Mouse (Mus musculus): ENCODE measurements at regions not wholly inside any gene's neighbourhood (a gene's known extent, or its start where the extent isn't known, plus 50 kb on each side); places are given as distances from the start of the nearest gene placed in this dataset.
A peak's percentile ranks its signal among the peaks of the same experiment; 100 is the strongest.

GRCm38 (mm10) chr15:40223272-40223671 lies 89.1 kb downstream of the 9330182O14Rik start:
- H3K4me2 ChIP-seq (ENCODE audit: low read length), result no peak overlapping the region
- no peak overlapping the region for H3K9ac ChIP-seq (ENCODE audit: low read depth, low read length)
- 92% methylated on average over 3 of the region's 3 CpGs for WGBS
- TF ChIP-seq CTCF (IDR thresholded peaks at IDR 0.05; ENCODE audit: low read depth), result peak; percentile 31
- no peaks in the 10 kb centered on the region for H3K36me3 ChIP-seq (ENCODE audit: insufficient read depth, low read length)
- no peak overlapping the region for H3K27ac ChIP-seq
- H3K4me1 ChIP-seq (replicated peaks; ENCODE audit: insufficient read depth, low read length), result no peaks in the 10 kb centered on the region
- no peaks in the 10 kb centered on the region for H3K27me3 ChIP-seq (ENCODE audit: insufficient read depth, low read length)
- H3K9me3 ChIP-seq (replicated peaks; ENCODE audit: low read length), result no peaks in the 10 kb centered on the region
- DNase-seq (ENCODE audit: low spot score) (no peak), ATAC-seq (replicated peaks; ENCODE audit: low FRiP score, low read depth) (no peak)
- no peak overlapping the region for H3K4me3 ChIP-seq (replicated peaks; ENCODE audit: low read depth, low read length)

DNA sequence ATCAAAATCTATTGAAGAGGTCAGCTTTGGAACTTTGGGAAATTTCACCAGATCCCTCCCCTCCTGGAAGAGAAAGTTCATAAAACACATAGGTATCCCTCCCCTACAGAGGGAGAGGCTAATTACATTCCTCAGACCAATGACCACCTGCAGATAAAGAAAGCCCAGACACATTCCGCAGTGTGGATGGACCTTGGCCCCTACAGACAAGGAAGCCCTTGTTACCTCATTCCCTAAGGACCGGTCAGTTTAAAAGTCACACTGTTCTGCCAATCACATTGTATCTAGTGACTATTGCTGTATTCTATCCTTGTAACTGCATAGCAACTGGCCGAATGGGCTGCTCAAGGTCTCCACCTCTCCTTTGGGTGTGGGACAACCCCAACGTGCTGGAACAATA lies 107.6 kb downstream of the 9330182O14Rik start:
- Histone ChIP-seq H3K27ac (no peak overlapping the region), H3K27me3 (ENCODE audit: insufficient read depth, low read length) (no peaks in the 10 kb centered on the region), H3K36me3 (ENCODE audit: insufficient read depth, low read length) (no peaks in the 10 kb centered on the region), H3K9me3 (replicated peaks; ENCODE audit: low read length) (no peaks in the 10 kb centered on the region), H3K4me1 (replicated peaks; ENCODE audit: insufficient read depth, low read length) (no peaks in the 10 kb centered on the region), H3K9ac (ENCODE audit: low read depth, low read length) (no peak overlapping the region), H3K4me3 (replicated peaks; ENCODE audit: low read depth, low read length) (no peak overlapping the region), H3K4me2 (ENCODE audit: low read length) (no peak overlapping the region)
- ATAC-seq (replicated peaks; ENCODE audit: low FRiP score, low read depth), result no peak
- TF ChIP-seq CTCF (IDR thresholded peaks at IDR 0.05; ENCODE audit: low read depth), result no peak
- 65% methylated on average over 4 of the region's 4 CpGs for WGBS
- no peak for DNase-seq (ENCODE audit: low spot score)

GRCm38 (mm10) chr15:40248966-40249365 lies 114.8 kb downstream of the 9330182O14Rik start:
- Histone ChIP-seq H3K27me3 (ENCODE audit: insufficient read depth, low read length) (no peaks in the 10 kb centered on the region), H3K4me3 (replicated peaks; ENCODE audit: low read depth, low read length) (no peak overlapping the region), H3K27ac (no peak overlapping the region), H3K9ac (ENCODE audit: low read depth, low read length) (no peak overlapping the region), H3K4me1 (replicated peaks; ENCODE audit: insufficient read depth, low read length) (0 out of 2 replicates have a peak, but pooled peaks cover 4% of the 10 kb centered on the region), H3K9me3 (replicated peaks; ENCODE audit: low read length) (no peaks in the 10 kb centered on the region), H3K4me2 (ENCODE audit: low read length) (no peak overlapping the region), H3K36me3 (ENCODE audit: insufficient read depth, low read length) (no peaks in the 10 kb centered on the region)
- no peak for TF ChIP-seq CTCF (IDR thresholded peaks at IDR 0.05; ENCODE audit: low read depth)
- ATAC-seq (replicated peaks; ENCODE audit: low FRiP score, low read depth) (no peak), DNase-seq (ENCODE audit: low spot score) (no peak)
- WGBS, result 57% methylated on average over 4 of the region's 4 CpGs

- Histone ChIP-seq H3K4me3 (replicated peaks; ENCODE audit: low read depth, low read length) (no peak overlapping the region), H3K4me1 (replicated peaks; ENCODE audit: insufficient read depth, low read length) (no peaks in the 10 kb centered on the region; the same call in 1 of the 2 replicates), H3K4me2 (ENCODE audit: low read length) (no peak overlapping the region), H3K36me3 (ENCODE audit: insufficient read depth, low read length) (no peaks in the 10 kb centered on the region), H3K27ac (no peak overlapping the region), H3K9ac (ENCODE audit: low read depth, low read length) (no peak overlapping the region), H3K27me3 (ENCODE audit: insufficient read depth, low read length) (no peaks in the 10 kb centered on the region), H3K9me3 (replicated peaks; ENCODE audit: low read length) (no peaks in the 10 kb centered on the region)
- WGBS, result 48% methylated on average over 5 of the region's 5 CpGs
- ATAC-seq (replicated peaks; ENCODE audit: low FRiP score, low read depth) (no peak), DNase-seq (ENCODE audit: low spot score) (no peak)
- no peak for TF ChIP-seq CTCF (IDR thresholded peaks at IDR 0.05; ENCODE audit: low read depth)
Observed at GRCm38 (mm10) chr15:40259433-40259832, 125.3 kb downstream of the 9330182O14Rik start.

- H3K4me2 ChIP-seq (ENCODE audit: low read length), result no peak overlapping the region
- ATAC-seq (replicated peaks; ENCODE audit: low FRiP score, low read depth), result no peak
- no peak overlapping the region for H3K9ac ChIP-seq (ENCODE audit: low read depth, low read length)
- H3K4me3 ChIP-seq (replicated peaks; ENCODE audit: low read depth, low read length), result no peak overlapping the region
- DNase-seq (ENCODE audit: low spot score), result no peak
- no peak for TF ChIP-seq CTCF (IDR thresholded peaks at IDR 0.05; ENCODE audit: low read depth)
- 75% methylated on average over 1 of the region's 1 CpGs for WGBS
- H3K27me3 ChIP-seq (ENCODE audit: insufficient read depth, low read length), result no peaks in the 10 kb centered on the region
- no peak overlapping the region for H3K27ac ChIP-seq
- H3K9me3 ChIP-seq (replicated peaks; ENCODE audit: low read length), result no peaks in the 10 kb centered on the region
- H3K4me1 ChIP-seq (replicated peaks; ENCODE audit: insufficient read depth, low read length), result no peaks in the 10 kb centered on the region
- H3K36me3 ChIP-seq (ENCODE audit: insufficient read depth, low read length), result no peaks in the 10 kb centered on the region
Observed at GRCm38 (mm10) chr15:40279021-40279420, 144.9 kb downstream of the 9330182O14Rik start.

DNA sequence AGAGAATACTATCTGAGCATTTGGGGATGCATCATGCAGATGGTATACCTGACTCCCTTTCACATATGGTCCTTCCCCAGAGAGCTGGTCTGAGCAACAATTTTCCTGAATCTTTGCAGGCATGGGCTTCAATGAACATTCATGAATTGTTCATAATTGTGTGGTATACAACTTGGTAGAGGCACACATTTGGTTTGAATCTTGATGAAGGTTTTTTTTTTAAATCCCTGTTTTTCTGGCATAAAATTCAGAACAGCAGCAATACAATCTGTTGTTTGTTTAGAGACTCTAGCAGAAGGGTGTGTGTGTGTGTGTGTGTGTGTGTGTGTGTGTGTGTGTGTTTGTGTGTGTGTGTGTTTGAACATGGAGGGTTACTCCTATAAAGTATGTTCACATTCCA lies 146.4 kb downstream of the 9330182O14Rik start:
- no peaks in the 10 kb centered on the region for H3K9me3 ChIP-seq (replicated peaks; ENCODE audit: low read length)
- H3K36me3 ChIP-seq (ENCODE audit: insufficient read depth, low read length), result no peaks in the 10 kb centered on the region
- no peak overlapping the region for H3K9ac ChIP-seq (ENCODE audit: low read depth, low read length)
- no peaks in the 10 kb centered on the region for H3K4me1 ChIP-seq (replicated peaks; ENCODE audit: insufficient read depth, low read length)
- no peaks in the 10 kb centered on the region for H3K27me3 ChIP-seq (ENCODE audit: insufficient read depth, low read length)
- no peak for TF ChIP-seq CTCF (IDR thresholded peaks at IDR 0.05; ENCODE audit: low read depth)
- DNase-seq (ENCODE audit: low spot score), result no peak
- no peak overlapping the region for H3K4me2 ChIP-seq (ENCODE audit: low read length)
- H3K27ac ChIP-seq, result no peak overlapping the region
- no peak overlapping the region for H3K4me3 ChIP-seq (replicated peaks; ENCODE audit: low read depth, low read length)
- no peak for ATAC-seq (replicated peaks; ENCODE audit: low FRiP score, low read depth)

DNA sequence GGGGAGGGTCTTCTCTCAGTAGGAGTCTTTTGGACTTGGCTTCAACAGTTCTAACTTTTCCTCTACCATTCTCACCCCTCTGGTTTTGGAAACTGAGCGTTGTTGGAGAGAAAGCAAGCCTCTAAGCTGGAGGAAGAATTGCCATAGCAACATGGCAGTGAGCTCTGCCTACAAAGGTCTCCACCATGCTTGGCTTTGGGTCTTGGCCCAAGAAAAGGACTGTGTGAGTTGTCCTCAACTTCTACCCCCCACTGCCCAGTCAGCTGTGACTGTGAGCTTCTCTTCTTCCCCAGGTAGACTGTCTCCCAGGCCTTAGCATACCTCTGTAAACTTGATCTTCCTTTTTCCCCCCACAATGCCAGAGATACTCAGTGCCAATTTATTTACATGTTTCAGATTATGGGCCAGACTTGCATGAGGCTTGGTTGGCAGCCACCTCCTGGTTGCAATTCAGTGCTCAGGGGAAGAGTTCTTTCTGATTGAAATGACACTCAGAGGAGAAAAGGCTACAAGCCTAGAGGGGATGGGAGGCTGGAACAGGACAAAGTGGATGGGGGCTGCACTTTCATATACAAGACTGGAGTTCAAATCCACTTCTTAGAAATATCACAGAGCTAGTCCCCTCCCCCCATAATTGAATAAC lies 147.0 kb downstream of the 9330182O14Rik start:
- Histone ChIP-seq H3K4me3 (replicated peaks; ENCODE audit: low read depth, low read length) (no peak overlapping the region), H3K9ac (ENCODE audit: low read depth, low read length) (no peak overlapping the region), H3K4me1 (replicated peaks; ENCODE audit: insufficient read depth, low read length) (no peaks in the 10 kb centered on the region), H3K27ac (no peak overlapping the region), H3K4me2 (ENCODE audit: low read length) (no peak overlapping the region), H3K27me3 (ENCODE audit: insufficient read depth, low read length) (no peaks in the 10 kb centered on the region), H3K9me3 (replicated peaks; ENCODE audit: low read length) (no peaks in the 10 kb centered on the region), H3K36me3 (ENCODE audit: insufficient read depth, low read length) (no peaks in the 10 kb centered on the region)
- no peak for TF ChIP-seq CTCF (IDR thresholded peaks at IDR 0.05; ENCODE audit: low read depth)
- whole genome bisulfite sequencing, result 84% methylated on average over 1 of the region's 1 CpGs
- DNase-seq (ENCODE audit: low spot score) (no peak), ATAC-seq (replicated peaks; ENCODE audit: low FRiP score, low read depth) (no peak)
